Comparison of ENCODE assay signal across 18 mouse cellular contexts in the genomic region with DNA sequence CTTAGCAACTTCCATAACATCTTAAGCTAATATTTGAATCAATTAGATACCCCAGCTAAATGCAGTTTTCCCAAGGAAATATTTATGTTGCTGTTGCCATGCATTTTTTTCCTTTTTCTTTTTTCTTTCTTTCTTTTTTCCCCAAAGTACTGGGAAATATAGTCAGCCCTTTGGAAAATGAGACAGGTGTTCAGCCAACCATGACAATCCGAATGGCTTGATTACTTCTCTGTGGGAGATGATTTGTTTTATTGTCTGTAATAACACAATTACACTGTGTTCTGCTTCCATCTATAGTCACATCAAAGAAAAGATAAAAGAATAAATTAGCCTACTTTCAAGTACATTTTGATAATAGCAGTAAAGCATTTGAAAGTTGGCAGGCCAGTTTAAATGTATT.
"Had no signal": no experiment of that assay in that cellular context is flagged by ENCODE, and none has a peak within 500 bp of the region (broad histone marks: within the 10 kb centered on the region; RNA-seq: fewer than 3 reads in every experiment).

No protein-coding gene starts in this region.

- H3K9ac ChIP-seq: limb, embryonic 12.5 days; limb, embryonic 15.5 days; liver, embryonic 14.5 days; liver, postnatal 0 days; lung, embryonic 14.5 days; midbrain, embryonic 13.5 days; stomach, embryonic 15.5 days had no signal

- H3K4me1 ChIP-seq: limb, embryonic 12.5 days; limb, embryonic 15.5 days; midbrain, embryonic 13.5 days; stomach, embryonic 15.5 days had no signal

- H3K27me3 ChIP-seq: limb, embryonic 12.5 days; limb, embryonic 15.5 days; midbrain, embryonic 13.5 days; stomach, embryonic 15.5 days had no signal

- DNase-seq: kidney, adult 18-20 months; kidney, adult 9 months; kidney, postnatal 14 days; kidney, postnatal 4 days; left cerebral cortex, postnatal 4 days; liver, postnatal 0 days; lung, embryonic 14.5 days; right cerebral cortex, postnatal 25 days; spleen, adult 18-20 months; thymus, postnatal 25 days had no signal

- H3K27ac ChIP-seq: limb, embryonic 12.5 days; limb, embryonic 15.5 days; liver, embryonic 14.5 days; midbrain, embryonic 13.5 days; stomach, embryonic 15.5 days had no signal

- H3K4me3 ChIP-seq: limb, embryonic 12.5 days; limb, embryonic 15.5 days; midbrain, embryonic 13.5 days; stomach, embryonic 15.5 days had no signal

- H3K9me3 ChIP-seq: limb, embryonic 12.5 days; limb, embryonic 15.5 days; stomach, embryonic 15.5 days had no signal

- H3K4me2 ChIP-seq: limb, embryonic 12.5 days; limb, embryonic 15.5 days; liver, embryonic 11.5 days; lung, embryonic 14.5 days; midbrain, embryonic 13.5 days; stomach, embryonic 15.5 days had no signal

- H3K36me3 ChIP-seq: limb, embryonic 12.5 days; limb, embryonic 15.5 days; midbrain, embryonic 13.5 days; stomach, embryonic 15.5 days had no signal

- ATAC-seq: liver, postnatal 0 days; lung, postnatal 0 days; midbrain, embryonic 13.5 days; midbrain, embryonic 16.5 days had no signal
